Mouse (Mus musculus): ENCODE data around the gene Slc30a2. TPM values are rescaled to one million over a fixed set of nuclear protein-coding genes. Genes with fewer than 3 reads are reported as not detected.
A peak's percentile ranks its signal among the peaks of the same experiment; 100 is the strongest.

Slc30a2 gene
- total RNA-seq, 2 experiments from 2014 or later, result 4.4 to 25.8 TPM

DNA sequence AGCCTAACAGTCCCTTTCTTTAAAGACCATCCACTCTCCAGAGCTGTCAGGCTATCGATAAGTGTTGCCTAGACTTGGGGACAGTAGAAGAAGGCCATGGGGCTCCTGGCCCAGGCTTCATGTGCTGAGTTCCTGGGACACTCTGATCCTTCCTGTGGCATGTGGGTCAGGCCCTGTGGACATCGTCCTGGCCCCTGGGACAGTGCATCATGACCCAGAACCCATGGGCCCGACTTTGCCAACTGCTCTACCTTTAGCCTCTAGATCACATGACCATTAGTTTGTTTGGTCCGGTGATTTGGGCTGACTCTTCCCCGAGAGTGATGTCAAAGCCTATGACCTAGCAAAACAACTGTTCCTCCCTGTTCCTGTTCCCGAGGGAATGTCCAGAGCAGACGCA, 32.9 kb upstream of the Slc30a2 start:
- intact Hi-C loops (cut with DNase I), result no loop called here
- peak; percentile 66 for DNase-seq
- peak overlapping the region; percentile 97 for H3K27ac ChIP-seq
- no peak overlapping the region for H3K4me3 ChIP-seq
- no peak for TF ChIP-seq CTCF (IDR thresholded peaks at IDR 0.05)

DNA sequence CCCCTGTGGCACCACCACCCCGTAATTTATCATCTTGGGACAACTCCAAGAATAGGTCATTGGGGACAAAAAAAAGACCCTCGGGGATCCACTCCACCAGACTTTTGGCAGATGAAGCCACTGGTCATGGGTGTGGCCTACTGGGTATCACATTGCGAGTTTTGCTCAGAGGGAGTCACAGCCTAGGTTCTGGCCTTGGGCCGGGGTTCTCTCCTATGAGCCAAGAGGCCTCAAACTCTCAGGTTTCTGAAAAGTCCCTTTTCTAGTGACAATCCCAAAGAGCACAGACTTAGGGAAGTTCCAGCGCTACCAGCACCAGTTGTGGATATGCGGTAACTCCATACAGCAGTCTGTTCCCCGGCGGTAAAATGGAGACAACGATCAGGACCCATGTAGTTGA, 32.3 kb upstream of the Slc30a2 start:
- DNase-seq, result peak; percentile 70
- Histone ChIP-seq H3K4me3 (no peak overlapping the region; the same call in 1 of the 2 replicates), H3K27ac (peak overlapping the region; percentile 97)
- TF ChIP-seq CTCF (IDR thresholded peaks at IDR 0.05), result no peak
- intact Hi-C loops (cut with DNase I), result no loop called here

DNA sequence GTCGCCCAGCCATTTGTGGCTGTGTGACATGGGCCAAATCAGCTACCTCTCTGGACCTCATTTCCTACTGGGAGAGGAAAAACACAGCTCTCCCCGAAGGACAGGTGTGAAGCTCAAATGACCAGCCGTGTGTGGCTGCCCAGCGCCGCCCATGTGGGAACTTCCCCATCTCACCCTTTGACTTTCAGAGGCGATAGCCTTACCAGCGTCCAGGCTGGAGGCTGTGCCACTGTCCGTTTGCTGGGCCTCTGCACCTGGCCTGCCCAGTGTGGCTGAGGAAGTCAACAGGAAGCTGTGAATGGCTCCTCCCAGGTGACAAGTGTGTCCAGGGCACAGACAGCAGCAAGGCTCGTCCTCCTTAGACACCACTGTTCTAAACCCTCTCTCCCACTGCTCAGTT, 31.2 kb upstream of the Slc30a2 start:
- H3K4me3 ChIP-seq, result no peak overlapping the region
- intact Hi-C loops (cut with DNase I), result no loop called here
- H3K27ac ChIP-seq, result peak overlapping the region; percentile 97
- peak; percentile 84 for DNase-seq
- TF ChIP-seq CTCF (IDR thresholded peaks at IDR 0.05), result no peak

DNA sequence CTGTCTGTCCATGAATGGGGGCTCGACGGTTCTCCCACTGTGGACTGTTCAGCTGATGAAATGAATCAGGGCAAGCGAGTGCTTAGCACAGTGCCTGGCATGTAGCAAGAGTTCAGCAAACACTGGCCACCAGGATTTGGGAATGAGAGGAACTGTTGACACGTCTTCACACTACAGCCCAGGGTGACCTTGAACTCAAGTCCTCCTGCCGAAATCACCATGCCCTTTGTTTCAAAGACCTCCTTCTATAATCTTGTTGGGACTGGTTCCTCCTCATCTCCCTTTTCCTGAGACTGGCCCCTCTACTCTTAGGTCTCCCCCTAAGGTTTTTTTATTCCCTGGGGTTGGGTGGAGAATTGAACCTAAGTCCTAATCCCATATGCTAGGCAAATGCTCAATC, 30.6 kb upstream of the Slc30a2 start:
- Histone ChIP-seq H3K27ac (peak overlapping the region; percentile 97), H3K4me3 (no peak overlapping the region)
- intact Hi-C loops (cut with DNase I), result no loop called here
- TF ChIP-seq CTCF (IDR thresholded peaks at IDR 0.05), result no peak
- DNase-seq, result no peak

DNA sequence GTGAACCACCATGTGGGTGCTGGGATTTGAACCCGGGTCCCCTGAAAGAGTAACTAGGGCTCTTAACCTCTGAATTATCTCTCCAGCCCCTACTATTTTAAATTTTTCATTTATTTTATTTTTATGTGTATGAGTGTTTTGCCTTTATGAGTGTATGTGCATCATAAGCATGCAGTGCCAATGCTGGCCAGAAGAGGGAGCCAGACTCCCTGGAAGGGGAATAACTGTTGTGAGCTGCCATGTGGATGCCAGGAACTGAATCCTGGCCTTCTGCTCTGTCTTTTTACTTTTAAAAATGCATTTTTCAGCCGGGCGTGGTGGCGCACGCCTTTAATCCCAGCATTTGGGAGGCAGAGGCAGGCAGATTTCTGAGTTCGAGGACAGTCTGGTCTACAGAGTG, 30.1 kb upstream of the Slc30a2 start:
- intact Hi-C loops (cut with DNase I), result no loop called here
- H3K27ac ChIP-seq, result peak overlapping the region; percentile 97
- DNase-seq, result no peak
- peak; percentile 52 for TF ChIP-seq CTCF (IDR thresholded peaks at IDR 0.05)
- no peak overlapping the region for H3K4me3 ChIP-seq

DNA sequence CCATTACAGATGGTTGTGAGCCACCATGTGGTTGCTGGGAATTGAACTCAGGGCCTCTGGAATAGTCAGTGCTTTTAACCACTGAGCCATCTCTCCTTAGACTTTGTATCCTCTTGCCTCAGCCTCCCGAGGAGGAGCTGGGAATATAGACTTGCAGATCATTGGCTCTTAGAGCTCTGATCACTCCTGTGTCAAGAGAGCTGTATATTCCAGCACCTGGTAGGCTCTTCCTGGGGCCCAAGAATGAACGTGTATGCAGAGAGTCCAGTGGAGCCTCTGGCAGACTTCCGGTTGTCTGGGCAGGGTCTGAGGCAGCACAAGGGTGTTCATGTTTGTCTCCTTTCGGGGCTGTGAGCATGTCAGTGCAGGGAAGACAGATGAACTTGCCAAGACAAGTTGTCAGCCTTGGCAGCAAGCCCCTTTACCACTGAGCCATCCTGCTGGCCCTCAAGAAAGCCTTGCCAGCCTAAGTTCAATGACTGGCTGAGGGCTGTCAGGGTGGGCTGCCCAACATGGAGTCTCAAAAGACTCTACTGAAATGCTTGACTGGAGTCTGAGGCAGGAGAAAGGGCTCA, 28.8 kb upstream of the Slc30a2 start:
- Histone ChIP-seq H3K4me3 (peak overlapping the region; percentile 88), H3K27ac (peak overlapping the region; percentile 97)
- no peak for TF ChIP-seq CTCF (IDR thresholded peaks at IDR 0.05)
- intact Hi-C loops (cut with DNase I), result loop anchor here (2.0 kb wide), 1 partner anchor 43 kb away; no protein-coding TSS in a partner anchor
- DNase-seq, result peak; percentile 75

DNA sequence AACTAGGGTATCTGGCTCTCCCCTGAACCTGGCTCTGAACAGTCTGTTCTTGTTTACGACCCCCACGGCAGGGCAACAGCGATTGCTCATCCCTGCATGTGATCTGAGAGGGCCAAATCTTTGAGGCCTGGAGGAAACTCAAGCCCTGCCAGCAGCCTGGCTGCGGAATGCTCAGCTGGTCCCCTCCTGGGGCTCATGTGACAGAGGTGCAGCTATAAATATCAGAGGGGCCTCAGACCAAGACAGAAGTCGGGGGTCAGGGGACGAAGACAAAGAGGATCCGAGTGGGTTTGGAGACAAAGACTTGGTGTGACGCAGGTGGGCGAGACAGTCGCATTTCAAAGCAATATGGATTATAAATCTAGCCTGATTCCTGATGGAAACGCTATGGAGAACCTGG, 28.1 kb upstream of the Slc30a2 start, which contains the start of gene Trim63:
TSS of gene Trim63 (plus strand) at position 245 of the 400 bp plus-strand sequence.
- Histone ChIP-seq H3K27ac (peak within 1 kb of the TSS; percentile 97), H3K4me3 (peak within 1 kb of the TSS; percentile 88)
- DNase-seq, result peak; percentile 90
- no peak for TF ChIP-seq CTCF (IDR thresholded peaks at IDR 0.05)
- intact Hi-C loops (cut with DNase I), result loop anchor here (2.0 kb wide), 1 partner anchor 42 kb away; no protein-coding TSS in a partner anchor

DNA sequence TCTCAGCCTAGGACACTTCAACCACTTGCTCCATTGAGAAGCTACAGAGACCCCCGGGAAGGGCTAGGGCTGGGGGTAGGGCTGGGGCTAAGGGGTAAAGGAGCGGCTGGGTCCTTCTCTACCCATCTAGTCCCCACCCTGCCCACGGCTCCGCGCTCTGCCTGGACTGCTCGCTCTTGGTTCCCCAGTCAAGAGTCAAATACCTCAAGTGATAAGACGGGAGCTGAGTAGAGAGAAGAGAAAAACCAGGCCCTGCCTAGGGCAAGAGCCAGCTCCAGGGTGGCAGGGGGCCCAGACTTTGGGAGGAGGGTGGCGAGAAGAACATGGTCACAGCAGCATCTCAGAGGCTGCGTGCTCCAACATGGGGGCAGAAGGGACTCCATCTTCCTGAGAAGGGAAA, 27.5 kb upstream of the Slc30a2 start:
- Histone ChIP-seq H3K27ac (peak overlapping the region; percentile 97), H3K4me3 (peak overlapping the region; percentile 88)
- peak; percentile 58 for DNase-seq
- TF ChIP-seq CTCF (IDR thresholded peaks at IDR 0.05), result no peak
- intact Hi-C loops (cut with DNase I), result loop anchor here (2.0 kb wide), 1 partner anchor 41 kb away; no protein-coding TSS in a partner anchor

DNA sequence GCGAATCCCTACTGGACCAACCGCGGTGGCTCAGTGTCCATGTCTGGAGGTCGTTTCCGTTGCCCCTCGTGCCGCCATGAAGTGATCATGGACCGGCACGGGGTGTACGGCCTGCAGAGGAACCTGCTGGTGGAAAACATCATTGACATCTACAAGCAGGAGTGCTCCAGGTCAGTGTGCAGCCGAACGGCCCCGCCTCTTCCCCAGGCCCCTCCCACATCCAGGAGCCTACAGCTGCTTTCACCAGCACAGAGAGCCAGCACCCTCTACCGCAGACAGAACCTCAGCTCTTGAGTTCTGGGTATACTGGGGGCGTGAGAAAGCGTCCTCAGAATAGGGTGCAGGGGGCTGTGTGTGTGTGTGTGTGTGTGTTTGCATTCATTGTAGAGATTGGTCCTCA, 26.6 kb upstream of the Slc30a2 start:
- peak; percentile 82 for DNase-seq
- H3K4me3 ChIP-seq, result peak overlapping the region; percentile 88
- peak overlapping the region; percentile 97 for H3K27ac ChIP-seq
- intact Hi-C loops (cut with DNase I), result no loop called here
- TF ChIP-seq CTCF (IDR thresholded peaks at IDR 0.05), result 0 out of 2 replicates have a peak, but pooled peaks have one; percentile 5

DNA sequence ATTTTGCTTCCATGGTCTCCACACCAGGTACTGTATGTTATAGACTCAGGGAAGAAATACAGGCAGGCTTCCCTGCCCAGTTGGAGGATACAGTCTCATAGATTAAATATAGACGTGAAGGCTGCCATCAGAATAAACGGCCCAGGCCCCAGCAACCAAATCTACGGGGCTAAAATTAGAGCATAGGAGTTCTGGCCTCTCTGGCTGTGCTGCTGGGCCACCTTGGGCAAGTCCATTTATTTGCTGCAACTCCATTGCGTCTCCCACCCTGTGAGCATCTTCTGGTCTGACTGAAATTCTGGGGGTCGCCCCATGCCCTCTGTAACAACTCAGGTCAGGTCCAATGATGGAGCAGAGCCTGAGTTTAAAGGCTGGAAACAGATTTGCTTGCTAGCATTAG, 23.9 kb upstream of the Slc30a2 start:
- DNase-seq, result peak; percentile 60
- intact Hi-C loops (cut with DNase I), result no loop called here
- H3K4me3 ChIP-seq, result peak overlapping the region; percentile 88
- no peak for TF ChIP-seq CTCF (IDR thresholded peaks at IDR 0.05)
- peak overlapping the region; percentile 97 for H3K27ac ChIP-seq

DNA sequence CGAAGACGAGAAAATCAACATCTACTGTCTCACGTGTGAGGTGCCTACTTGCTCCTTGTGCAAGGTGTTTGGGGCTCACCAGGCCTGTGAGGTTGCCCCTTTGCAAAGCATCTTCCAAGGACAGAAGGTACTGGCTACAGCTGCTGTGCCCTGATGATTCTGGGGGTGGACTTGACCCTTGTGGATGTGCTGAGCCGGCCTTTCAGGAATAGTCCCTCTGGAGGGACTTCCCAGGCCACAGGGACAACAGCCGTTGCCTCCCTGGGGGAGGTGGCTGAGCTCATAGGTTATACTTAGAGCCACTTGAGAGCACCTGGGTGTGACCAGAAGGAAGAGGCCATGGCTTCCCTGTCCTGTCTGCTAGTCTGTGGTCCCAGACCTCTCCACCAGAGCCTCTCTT, 23.3 kb upstream of the Slc30a2 start:
- TF ChIP-seq CTCF (IDR thresholded peaks at IDR 0.05), result no peak
- peak; percentile 63 for DNase-seq
- intact Hi-C loops (cut with DNase I), result no loop called here
- Histone ChIP-seq H3K4me3 (peak overlapping the region; percentile 88), H3K27ac (peak overlapping the region; percentile 97)

DNA sequence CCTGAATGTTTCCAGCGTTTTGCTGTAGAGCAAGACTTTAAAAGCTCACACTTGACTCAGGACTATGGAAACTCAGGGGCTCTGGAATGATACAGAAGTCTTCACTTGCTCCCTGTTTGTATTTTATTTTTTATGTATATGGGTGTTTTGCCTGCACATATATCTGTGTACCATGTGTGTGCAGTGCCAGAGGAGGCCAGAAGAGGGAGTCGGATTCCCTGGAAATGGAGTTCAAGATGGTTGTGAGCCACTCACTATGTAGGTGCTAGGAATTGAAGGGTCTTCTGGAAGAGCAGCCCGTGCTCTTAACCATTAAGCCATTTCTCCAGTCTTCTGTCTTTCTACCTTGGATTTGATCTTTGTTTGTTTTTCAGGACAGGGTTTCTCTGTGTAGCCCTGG, 21.5 kb upstream of the Slc30a2 start:
- H3K27ac ChIP-seq, result peak overlapping the region; percentile 50
- intact Hi-C loops (cut with DNase I), result no loop called here
- DNase-seq, result no peak
- peak; percentile 50 for TF ChIP-seq CTCF (IDR thresholded peaks at IDR 0.05)
- peak overlapping the region; percentile 17; the same call in 1 of the 2 replicates for H3K4me3 ChIP-seq

DNA sequence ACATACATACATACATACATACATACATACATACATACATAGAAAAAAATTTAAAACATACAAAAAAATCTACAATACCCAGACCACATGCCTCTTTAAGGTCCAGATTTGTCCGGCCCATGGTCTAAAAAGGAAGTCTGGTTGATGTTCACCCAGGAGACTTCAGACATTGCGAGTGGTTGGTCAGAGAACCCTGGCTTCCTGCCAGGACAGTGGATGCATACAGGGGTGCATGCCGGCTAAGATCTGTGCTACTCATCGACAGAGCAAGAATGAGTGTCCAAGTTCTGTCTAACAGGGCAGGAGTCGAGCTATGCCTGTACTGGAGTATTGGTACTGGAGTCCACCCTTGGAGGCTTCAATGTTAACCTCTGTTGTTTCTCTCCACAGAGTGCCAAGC, 18.3 kb upstream of the Slc30a2 start:
- no peak for DNase-seq
- Histone ChIP-seq H3K27ac (no peak overlapping the region; the same call in 1 of the 2 replicates), H3K4me3 (no peak overlapping the region)
- TF ChIP-seq CTCF (IDR thresholded peaks at IDR 0.05), result no peak
- intact Hi-C loops (cut with DNase I), result no loop called here
